Mouse (Mus musculus) cerebellum, adult 9-10 months (tissue): ENCODE data around the gene Chrna3.

Source experiments
- DNase-seq: peaks from one replicate; pipeline ENCODE4 v3.0.0; 2022

The Chrna3 gene

DNA sequence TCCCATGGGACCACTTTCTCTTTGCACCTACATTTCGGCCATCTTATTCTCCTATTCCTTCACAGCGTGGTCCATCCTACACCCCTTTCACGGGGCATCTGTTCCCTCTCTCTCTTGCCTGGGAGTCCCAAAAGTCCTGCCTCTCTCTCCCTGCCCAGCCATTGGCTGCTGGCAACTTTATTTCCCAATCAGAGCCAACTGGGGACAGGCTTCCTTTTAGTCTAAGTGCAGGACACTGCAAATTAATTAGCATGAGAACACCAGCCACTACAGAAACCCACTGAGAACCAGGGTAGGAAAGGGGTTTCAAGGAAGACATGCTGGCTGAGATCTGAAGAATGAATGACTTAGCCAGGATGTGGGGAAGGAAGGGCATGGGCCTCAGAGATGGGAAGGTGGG lies 32.0 kb downstream of the Chrna3 start:
- DNase-seq, result no peak

DNA sequence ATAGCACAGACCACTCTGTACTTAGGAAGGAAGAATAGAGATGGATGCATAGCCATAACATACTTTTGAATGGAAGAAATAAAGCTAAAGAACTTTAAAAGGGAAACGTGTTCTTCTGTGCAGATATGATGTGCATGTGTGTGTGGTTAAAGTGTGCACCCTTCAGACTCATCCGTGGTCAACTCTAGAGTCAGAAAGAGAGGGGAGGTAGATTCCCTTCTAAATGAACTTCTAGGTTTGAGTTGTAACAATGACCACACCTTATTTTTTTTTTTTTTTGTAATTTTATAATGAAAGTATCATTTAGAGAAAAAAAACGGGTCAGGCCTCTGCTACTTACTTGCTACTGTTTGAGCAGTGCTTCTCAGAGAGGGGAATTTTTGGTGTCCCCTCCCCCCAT lies 36.0 kb downstream of the Chrna3 start:
- DNase-seq, result no peak

DNA sequence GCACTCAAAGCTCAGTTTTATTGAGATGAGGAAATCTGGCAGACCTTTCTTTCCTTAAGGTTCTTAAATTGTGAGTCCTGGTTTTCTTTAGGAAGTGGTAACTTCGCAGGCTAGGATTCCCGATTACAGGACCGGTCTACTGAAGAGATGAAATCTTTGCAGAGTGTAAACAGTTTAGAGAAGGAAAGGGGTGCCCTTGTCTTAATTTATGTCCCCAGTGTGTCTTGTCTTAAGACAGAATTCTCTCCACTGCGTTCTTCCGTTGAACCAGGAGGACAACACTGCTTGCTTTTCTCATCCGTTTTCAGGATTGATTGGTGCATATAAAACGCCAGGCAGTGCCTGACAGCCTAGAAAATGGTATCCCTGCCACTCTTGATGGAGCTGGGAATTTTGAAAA lies 44.0 kb downstream of the Chrna3 start:
- DNase-seq, result no peak

DNA sequence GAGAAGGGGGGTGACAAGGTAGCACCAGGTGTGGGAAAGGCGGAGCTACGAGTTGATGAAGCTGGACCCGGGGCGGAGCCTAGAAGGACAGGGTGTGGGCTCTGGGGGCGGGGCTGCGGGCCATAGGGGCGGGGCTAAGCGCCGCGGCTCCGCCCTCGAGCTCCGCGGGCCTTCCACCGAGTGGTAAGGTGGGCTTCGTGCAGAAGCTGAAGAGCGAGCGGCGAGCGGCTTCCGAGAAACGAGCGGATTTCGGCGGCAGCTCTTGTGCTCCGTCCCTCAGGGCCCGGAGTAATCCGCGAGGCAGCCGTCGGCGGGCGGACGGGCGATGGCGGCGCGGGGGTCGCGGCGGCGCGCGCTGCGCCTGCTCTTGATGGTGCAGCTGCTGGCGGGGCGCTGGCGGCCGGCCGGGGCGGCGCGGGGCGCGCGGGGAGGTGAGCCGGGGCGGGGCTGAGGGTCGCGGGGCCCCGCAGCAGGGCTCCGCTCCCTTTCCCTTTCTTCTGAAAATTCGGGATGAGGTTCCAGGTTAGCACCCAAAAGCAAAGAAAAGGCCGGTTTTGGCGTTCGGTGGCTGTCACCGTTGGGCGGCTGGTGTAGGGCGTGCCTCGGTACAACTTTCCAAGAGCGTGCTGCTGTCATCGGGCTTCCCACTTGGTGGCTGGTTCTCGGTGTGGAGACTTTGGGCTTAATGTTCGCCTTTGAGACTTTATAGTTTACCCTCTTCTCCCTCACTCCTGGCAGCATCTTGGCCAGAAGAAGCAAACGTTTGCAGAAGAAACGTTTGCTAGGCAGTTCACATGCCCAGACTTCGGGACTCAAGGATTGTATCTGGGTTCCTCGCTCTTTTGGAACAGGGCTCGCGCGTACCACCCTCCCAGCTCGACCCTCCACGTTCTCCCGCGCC lies 44.8 kb downstream of the Chrna3 start:
- no peak for DNase-seq

DNA sequence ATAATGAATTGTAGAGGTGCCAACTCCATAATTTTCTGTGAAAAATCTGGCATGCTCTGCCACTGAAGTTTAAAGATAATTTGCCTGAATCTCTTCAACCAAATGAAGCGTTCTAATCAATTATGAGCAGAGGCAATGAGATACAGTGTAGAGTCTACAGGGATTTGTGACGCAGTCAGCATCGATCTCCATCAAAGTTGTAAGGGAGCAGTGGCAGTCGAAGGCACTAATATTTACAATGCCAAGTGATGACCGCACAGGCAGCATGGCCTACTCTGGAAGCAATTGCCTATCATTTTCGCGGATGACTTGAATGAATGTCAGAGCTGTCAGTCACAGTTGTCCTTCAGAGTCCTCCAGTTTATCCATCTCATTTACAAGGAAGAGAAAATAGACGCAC lies 45.7 kb downstream of the Chrna3 start, which contains the start of gene Chrna5:
Gene Chrna5 (plus strand): TSS at position 207 of the 400 bp plus-strand sequence.
- DNase-seq, result no peak

DNA sequence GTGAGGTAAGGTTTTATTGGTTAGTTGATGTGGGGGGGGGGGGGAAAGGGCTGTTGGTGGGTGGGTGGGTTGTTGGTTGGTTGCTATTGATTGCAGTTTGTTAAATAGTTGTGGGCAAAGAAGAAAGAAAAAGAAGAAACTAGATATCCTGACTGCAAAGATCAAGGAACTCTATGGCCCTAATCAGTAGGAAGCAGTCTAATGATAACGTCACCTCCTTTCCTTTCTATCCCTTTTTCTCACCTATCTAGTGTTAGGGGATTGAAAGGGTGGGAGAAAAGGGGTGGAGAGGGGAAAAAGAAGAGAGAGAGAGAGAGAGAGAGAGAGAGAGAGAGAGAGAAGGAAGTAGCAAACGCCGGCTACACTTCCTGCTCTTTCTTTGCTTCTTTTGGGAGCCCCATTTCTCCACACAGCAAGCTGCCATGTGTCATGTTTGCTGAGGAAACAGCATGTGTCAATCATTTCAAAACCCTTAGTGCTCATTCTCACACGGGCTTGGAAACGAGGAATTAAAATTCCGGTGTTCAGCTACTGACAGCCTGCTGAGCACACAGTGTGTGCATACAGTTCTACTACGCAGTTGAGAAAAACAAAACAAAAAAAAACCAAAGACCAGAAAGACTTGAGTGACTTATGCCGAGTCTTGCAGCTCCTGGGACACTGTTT lies 56.3 kb downstream of the Chrna3 start:
- no peak for DNase-seq

DNA sequence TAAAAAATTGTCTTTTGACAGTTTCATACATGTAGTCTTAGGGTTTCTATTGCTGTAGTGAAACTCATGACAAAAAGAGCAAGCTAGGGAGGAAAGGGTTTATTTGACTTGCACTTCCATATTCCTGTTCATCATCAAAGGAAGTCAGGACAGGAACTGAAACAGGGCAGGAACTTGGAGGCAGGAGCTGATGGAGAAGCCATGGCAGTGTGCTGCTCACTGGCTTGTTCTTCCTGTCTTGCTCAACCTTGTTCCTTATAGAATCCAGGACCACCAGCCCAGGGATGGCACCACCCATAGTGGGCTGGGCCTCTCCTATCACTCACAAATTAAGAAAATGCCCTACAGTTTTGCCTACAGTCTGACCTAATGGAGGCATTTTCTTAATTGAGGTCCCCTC lies 62.7 kb downstream of the Chrna3 start:
- DNase-seq, result no peak

DNA sequence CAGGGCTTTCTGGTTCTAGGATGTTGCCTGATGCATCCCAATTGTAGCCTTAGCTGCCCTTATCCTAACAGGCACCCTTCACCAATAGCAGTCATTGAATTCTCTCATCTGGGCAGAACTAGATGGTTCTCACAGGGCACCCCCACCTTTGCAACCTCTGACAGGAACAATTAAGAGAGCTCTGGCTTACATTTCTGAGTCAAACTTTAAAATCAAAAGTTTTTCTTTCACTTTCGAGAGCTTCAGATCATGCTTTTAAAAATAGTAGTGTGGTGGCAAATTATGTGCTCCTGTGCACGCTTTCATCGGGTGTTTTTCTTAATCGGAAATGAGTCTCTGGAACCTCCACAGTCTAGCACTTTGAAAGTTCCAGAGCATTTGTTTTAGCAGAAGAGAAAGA lies 65.3 kb downstream of the Chrna3 start:
- DNase-seq, result no peak
